Mouse (Mus musculus) CD4-positive, CD25-positive, alpha-beta regulatory T cell (primary cell): ENCODE data around the gene Rnf148. TPM values are rescaled to one million over a fixed set of nuclear protein-coding genes. Genes with fewer than 3 reads are reported as not detected.

Experiments
- polyA plus RNA-seq: library from polyadenylated mRNA; unstranded; fragments of 100-300 nt; shearing (Covaris generic); gene quantifications from one replicate; pipeline ENCODE4 v1.2.1, GENCODE M21; 2017

The Rnf148 gene
- not detected for polyA plus RNA-seq

GRCm38 (mm10) chr6:23655036-23655435 lies at the start of gene Rnf148:
TSS of gene Rnf148 (minus strand) at chr6:23655136.

GRCm38 (mm10) chr6:23650205-23650604 lies 4.7 kb downstream of the Rnf148 start, which contains the start of gene Rnf133:
TSS of gene Rnf133 (minus strand) at chr6:23650305.

Other genes with a start within 250 kb of the Rnf148 start
- not detected for gene Rnf133, start 4.8 kb downstream of the Rnf148 start, polyA plus RNA-seq
- gene Cadps2, start 184.3 kb upstream of the Rnf148 start, polyA plus RNA-seq = 0.12 TPM